Mouse (Mus musculus): ENCODE data around the gene Bphl. TPM values are rescaled to one million over a fixed set of nuclear protein-coding genes. Genes with fewer than 3 reads are reported as not detected.
"Not testable (repeated sequence)": the region's sequence is repeated elsewhere in the genome, so short reads cannot be mapped to it uniquely, and the experiment has no call there.

Gene Bphl
- polyA plus RNA-seq, 1 experiment from 2014 or later = 32.9 TPM

DNA sequence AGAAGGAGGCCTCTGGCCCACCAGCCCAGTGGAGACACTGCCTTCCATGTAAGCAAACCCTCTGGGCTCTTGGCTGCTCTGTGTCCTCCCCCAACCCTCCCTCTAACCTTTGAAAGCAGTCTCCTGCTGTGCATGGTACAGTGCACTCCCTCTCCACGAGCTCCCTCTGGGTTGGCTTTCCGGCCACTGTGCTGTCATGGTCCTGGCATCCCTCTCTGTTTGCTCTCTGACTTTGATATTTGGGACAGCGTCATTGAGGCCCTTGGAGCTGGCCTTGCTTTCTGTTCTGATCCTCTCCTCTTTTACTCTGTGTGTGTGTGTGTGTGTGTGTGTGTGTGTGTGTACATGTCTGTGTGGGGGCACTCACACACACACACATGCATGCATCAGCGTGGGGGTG, 17.0 kb downstream of the Bphl start:
- WGBS = 75% methylated on average over 4 of the region's 4 CpGs
- ATAC-seq (replicated peaks) = no peak
- no peaks in the 10 kb centered on the region for H3K27me3 ChIP-seq
- H3K4me3 ChIP-seq = no peak overlapping the region
- no peak overlapping the region for H3K27ac ChIP-seq (replicated peaks)
- no peak overlapping the region for H3K9ac ChIP-seq (replicated peaks)
- H3K4me2 ChIP-seq (replicated peaks) = no peak overlapping the region
- no peaks in the 10 kb centered on the region for H3K4me1 ChIP-seq
- H3K36me3 ChIP-seq = peaks cover 6% of the 10 kb centered on the region
- H3K9me3 ChIP-seq = no peaks in the 10 kb centered on the region

DNA sequence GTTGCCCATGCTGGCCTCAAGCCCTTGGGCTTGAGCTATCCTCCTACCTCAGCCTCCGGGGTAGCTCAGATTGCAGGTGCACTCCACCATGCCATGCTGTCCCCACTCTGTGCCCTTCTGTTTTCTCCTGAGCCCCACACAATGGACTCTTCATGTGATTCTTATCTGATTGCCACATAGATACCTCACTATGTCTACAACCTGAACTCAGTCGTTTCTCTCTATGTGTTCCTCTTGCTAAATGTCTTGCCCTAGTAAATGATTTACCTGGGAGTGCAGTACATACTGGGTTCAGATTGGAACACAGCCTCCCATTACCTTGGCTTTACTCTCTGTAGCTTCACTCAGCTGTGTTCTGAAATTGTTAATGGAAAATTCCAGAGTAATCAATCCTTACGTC, 17.6 kb downstream of the Bphl start:
- ATAC-seq (replicated peaks) = no peak
- H3K4me1 ChIP-seq = no peaks in the 10 kb centered on the region
- H3K36me3 ChIP-seq = peaks cover 6% of the 10 kb centered on the region
- no peaks in the 10 kb centered on the region for H3K9me3 ChIP-seq
- no peak overlapping the region for H3K27ac ChIP-seq (replicated peaks)
- no peak overlapping the region for H3K4me3 ChIP-seq
- H3K27me3 ChIP-seq = no peaks in the 10 kb centered on the region
- H3K4me2 ChIP-seq (replicated peaks) = no peak overlapping the region
- H3K9ac ChIP-seq (replicated peaks) = no peak overlapping the region
- WGBS = 89% methylated on average over 3 of the region's 3 CpGs

DNA sequence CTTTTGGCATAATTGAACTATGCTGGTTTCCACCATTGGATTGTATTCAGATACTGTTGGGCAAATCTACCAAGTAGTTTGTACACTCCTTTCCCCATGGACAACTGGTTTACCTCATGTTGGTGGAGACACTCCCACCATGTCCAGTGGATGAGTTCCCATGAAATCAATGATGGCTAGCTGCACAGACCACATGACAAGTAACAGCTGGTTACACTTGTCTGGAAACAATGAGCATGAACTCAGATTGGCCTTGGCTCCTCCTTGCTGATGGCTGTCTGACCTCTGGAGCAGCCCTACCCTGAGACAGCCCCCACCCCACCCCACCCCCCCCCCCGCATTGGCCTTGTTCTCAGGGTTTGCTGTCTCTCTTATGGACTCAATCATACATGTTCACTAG, 19.9 kb downstream of the Bphl start:
- peaks cover 6% of the 10 kb centered on the region for H3K36me3 ChIP-seq
- no peak overlapping the region for H3K9ac ChIP-seq (replicated peaks)
- ATAC-seq (replicated peaks) = no peak
- H3K4me2 ChIP-seq (replicated peaks) = no peak overlapping the region
- no peaks in the 10 kb centered on the region for H3K27me3 ChIP-seq
- WGBS = 95% methylated on average over 1 of the region's 1 CpGs
- H3K9me3 ChIP-seq = no peaks in the 10 kb centered on the region
- no peak overlapping the region for H3K27ac ChIP-seq (replicated peaks)
- no peak overlapping the region for H3K4me3 ChIP-seq
- no peaks in the 10 kb centered on the region for H3K4me1 ChIP-seq

DNA sequence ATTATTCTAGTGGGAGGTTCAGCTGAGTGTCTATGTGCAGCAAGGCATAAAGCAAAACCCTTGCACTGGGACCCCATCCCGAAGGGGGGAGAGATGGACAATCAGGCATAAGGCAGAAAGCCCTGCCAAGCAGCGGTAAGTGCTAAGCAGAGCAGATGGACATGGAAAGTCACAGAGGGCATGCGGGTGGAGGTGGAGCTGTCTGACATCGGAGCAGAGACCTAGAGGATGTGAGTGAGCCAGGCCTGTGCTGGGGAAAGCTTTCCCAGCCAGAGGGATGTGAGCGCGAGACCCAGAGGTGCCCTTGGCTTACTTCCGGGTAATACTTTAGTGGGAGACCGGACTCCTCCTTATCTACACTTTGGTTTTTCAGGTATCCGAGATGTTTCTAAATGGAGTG, 22.7 kb downstream of the Bphl start:
- Histone ChIP-seq H3K4me2 (replicated peaks) (no peak overlapping the region), H3K4me3 (no peak overlapping the region), H3K36me3 (peaks cover 5% of the 10 kb centered on the region), H3K9ac (replicated peaks) (no peak overlapping the region), H3K27me3 (no peaks in the 10 kb centered on the region), H3K4me1 (no peaks in the 10 kb centered on the region), H3K27ac (replicated peaks) (no peak overlapping the region), H3K9me3 (no peaks in the 10 kb centered on the region)
- 89% methylated on average over 9 of the region's 9 CpGs for WGBS
- no peak for ATAC-seq (replicated peaks)

DNA sequence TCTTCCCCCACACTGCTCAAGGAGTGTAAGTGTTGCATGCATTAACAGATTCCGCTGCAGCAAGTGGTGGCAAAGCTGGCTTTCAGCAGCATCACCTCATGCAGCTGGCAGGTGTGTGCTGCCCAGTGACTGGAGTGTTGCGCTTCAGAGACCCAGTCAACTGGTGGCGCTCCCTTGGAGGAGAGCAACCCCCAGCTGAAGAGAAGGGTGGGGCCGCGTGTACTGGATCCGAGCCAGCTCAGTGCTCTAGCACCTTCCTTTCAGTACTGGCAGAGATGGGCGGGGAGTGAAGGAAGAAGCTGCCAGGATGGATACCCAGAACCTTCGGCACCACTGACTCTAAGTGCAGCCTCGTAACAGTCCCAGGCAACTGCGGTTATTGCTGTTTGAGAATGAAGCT, 25.1 kb downstream of the Bphl start:
- H3K27me3 ChIP-seq = no peaks in the 10 kb centered on the region
- H3K9ac ChIP-seq (replicated peaks) = no peak overlapping the region
- ATAC-seq (replicated peaks) = no peak
- H3K27ac ChIP-seq (replicated peaks) = no peak overlapping the region
- no peak overlapping the region for H3K4me3 ChIP-seq
- H3K4me2 ChIP-seq (replicated peaks) = no peak overlapping the region
- no peaks in the 10 kb centered on the region for H3K9me3 ChIP-seq
- 84% methylated on average over 10 of the region's 10 CpGs for WGBS
- H3K36me3 ChIP-seq = no peaks in the 10 kb centered on the region; the same call in 1 of the 2 replicates
- 0 out of 2 replicates have a peak, but pooled peaks cover 2% of the 10 kb centered on the region for H3K4me1 ChIP-seq

DNA sequence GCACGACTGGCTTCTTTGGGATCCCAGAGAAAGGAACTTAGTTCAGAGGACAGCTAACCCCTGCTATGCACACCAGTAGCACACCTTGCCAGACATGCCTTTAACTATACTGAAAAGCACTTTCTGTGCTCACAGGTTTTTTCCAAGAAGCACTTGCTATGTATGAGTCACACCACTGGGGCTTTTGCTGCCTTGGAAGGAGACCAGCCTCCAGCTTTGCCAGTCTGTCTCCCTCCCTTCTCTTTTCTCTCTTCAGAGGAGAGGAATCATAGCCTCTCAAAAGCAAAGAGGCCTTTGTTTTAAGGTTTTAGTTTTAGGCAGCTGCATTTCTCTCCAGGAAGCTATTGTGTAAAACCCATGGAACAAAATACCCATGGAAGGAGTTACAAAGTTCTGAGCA, 29.0 kb downstream of the Bphl start:
- H3K4me1 ChIP-seq = 0 out of 2 replicates have a peak, but pooled peaks cover 2% of the 10 kb centered on the region
- H3K4me3 ChIP-seq = no peak overlapping the region
- H3K4me2 ChIP-seq (replicated peaks) = no peak overlapping the region
- H3K27me3 ChIP-seq = no peaks in the 10 kb centered on the region
- no peak overlapping the region for H3K9ac ChIP-seq (replicated peaks)
- 43% methylated on average over 1 of the region's 1 CpGs for WGBS
- no peaks in the 10 kb centered on the region for H3K36me3 ChIP-seq
- no peak for ATAC-seq (replicated peaks)
- H3K27ac ChIP-seq (replicated peaks) = no peak overlapping the region
- H3K9me3 ChIP-seq = no peaks in the 10 kb centered on the region

DNA sequence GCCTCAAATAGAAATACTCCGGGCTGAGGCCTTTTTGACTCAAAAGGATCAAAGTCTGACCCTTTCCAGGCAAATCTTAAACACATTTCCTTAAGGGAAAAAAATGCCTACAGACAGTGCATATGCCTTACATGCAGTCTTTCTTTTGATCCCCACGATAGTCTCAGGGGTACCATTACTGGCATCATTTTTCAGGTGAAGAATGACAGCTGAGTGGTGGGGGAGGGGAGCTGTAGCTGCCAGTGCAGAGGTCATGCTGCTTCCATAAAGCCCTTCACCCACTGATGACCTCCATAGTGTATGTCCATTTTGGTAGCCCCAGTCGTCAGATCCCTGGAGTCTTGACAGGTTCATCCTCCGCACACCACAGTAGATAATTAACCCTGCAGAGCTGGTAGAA, 32.9 kb downstream of the Bphl start:
- Histone ChIP-seq H3K4me1 (peaks cover 4% of the 10 kb centered on the region; the same call in 1 of the 2 replicates), H3K27me3 (no peaks in the 10 kb centered on the region), H3K4me3 (no peak overlapping the region), H3K27ac (replicated peaks) (no peak overlapping the region), H3K4me2 (replicated peaks) (no peak overlapping the region), H3K36me3 (peaks cover 11% of the 10 kb centered on the region; the same call in 1 of the 2 replicates), H3K9me3 (no peaks in the 10 kb centered on the region), H3K9ac (replicated peaks) (no peak overlapping the region)
- WGBS = 84% methylated on average over 4 of the region's 4 CpGs
- no peak for ATAC-seq (replicated peaks)

DNA sequence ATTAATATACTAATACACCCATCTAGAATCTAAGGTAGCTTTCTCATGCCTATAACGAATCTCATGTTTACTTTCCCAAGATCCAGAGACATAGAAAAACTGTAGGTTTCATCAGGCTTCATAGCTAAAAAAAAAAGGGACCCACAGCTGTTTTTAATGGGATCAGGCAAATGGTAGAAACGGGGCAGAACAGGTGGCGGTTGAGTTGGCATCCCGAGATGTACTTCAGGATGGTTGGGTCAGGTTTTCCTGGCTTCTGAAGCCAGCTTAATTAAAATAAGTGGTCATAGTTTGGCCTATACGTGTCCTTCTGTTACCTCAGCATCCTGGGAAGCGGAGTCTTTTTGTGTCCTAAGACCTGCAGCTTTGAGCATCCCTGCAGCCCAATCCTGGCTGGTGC, 34.4 kb downstream of the Bphl start:
- no peak overlapping the region for H3K9ac ChIP-seq (replicated peaks)
- peaks cover 16% of the 10 kb centered on the region for H3K4me1 ChIP-seq
- no peak overlapping the region for H3K4me2 ChIP-seq (replicated peaks)
- H3K9me3 ChIP-seq = no peaks in the 10 kb centered on the region
- peaks cover 15% of the 10 kb centered on the region; the same call in 1 of the 2 replicates for H3K36me3 ChIP-seq
- WGBS = 76% methylated on average over 6 of the region's 6 CpGs
- no peak for ATAC-seq (replicated peaks)
- H3K27me3 ChIP-seq = no peaks in the 10 kb centered on the region
- H3K27ac ChIP-seq (replicated peaks) = no peak overlapping the region
- H3K4me3 ChIP-seq = no peak overlapping the region

DNA sequence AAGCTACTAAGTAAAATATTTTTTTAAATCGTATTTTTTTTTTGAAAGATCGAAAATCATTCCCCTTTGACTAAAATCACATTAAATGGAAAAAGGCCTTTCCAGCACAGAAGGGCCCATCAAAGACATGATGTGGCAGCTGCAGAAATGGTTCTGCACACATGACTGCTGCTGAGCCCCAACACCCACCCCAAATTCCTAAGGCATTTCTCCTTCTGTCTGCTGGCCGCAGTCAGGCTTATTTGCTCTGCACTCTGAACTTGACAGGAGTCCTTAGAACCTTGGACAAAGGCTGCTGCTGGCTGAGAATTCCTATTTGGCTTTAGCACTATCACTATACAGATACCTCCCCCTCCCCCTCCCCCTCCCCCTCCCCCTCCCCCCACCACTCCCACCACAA, 35.5 kb downstream of the Bphl start:
- Histone ChIP-seq H3K27me3 (no peaks in the 10 kb centered on the region), H3K4me2 (replicated peaks) (no peak overlapping the region), H3K4me1 (peaks cover 18% of the 10 kb centered on the region), H3K9me3 (no peaks in the 10 kb centered on the region), H3K4me3 (no peak overlapping the region), H3K27ac (replicated peaks) (no peak overlapping the region), H3K9ac (replicated peaks) (no peak overlapping the region), H3K36me3 (peaks cover 15% of the 10 kb centered on the region; the same call in 1 of the 2 replicates)
- WGBS = 64% methylated on average over 3 of the region's 3 CpGs
- no peak for ATAC-seq (replicated peaks)

DNA sequence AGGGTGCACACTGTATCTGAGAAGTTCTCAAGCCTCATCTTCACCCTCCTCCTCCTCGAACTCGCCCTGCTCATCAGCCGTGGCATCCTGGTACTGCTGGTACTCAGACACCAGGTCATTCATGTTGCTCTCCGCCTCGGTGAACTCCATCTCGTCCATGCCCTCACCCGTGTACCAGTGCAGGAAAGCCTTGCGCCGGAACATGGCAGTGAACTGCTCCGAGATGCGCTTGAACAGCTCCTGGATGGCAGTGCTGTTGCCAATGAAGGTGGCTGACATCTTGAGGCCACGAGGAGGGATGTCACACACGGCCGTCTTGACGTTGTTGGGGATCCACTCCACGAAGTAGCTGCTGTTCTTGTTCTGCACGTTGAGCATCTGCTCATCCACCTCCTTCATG, 37.0 kb downstream of the Bphl start:
- not testable (repeated sequence) for H3K4me3 ChIP-seq; H3K9me3 ChIP-seq; H3K4me2 ChIP-seq (replicated peaks); H3K27ac ChIP-seq (replicated peaks); H3K9ac ChIP-seq (replicated peaks); ATAC-seq (replicated peaks); H3K27me3 ChIP-seq
- Histone ChIP-seq H3K36me3 (peaks cover 15% of the 10 kb centered on the region; the same call in 1 of the 2 replicates), H3K4me1 (peaks cover 25% of the 10 kb centered on the region)
- 98% methylated on average over 14 of the region's 17 CpGs for WGBS

DNA sequence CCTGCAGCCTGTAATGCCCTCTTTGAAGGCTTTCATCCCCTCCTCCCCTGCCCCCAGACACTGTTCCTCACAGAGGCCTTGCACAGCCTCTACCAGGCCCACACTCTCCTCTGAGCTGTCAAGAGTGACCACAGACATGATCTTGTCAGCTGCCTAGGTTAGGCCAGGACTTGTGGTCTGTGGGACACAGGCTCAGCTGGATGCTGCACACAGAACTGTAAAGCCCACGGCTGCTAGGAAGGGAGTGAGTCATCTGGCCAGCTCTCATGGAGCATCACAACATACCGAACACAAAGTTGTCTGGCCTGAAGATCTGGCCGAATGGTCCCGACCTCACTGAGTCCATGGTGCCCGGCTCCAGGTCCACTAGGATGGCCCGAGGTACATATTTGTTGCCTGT, 38.5 kb downstream of the Bphl start:
- peak overlapping the region; percentile 86; the same call in 1 of the 2 replicates for H3K27ac ChIP-seq (replicated peaks)
- H3K9me3 ChIP-seq; H3K27me3 ChIP-seq; ATAC-seq (replicated peaks): not testable (repeated sequence)
- H3K4me1 ChIP-seq = peaks cover 25% of the 10 kb centered on the region
- H3K4me3 ChIP-seq = peak overlapping the region; percentile 93
- peak overlapping the region; percentile 86 for H3K4me2 ChIP-seq (replicated peaks)
- H3K9ac ChIP-seq (replicated peaks) = peak overlapping the region; percentile 96; the same call in 1 of the 2 replicates
- 83% methylated on average over 6 of the region's 6 CpGs for WGBS
- H3K36me3 ChIP-seq = peaks cover 15% of the 10 kb centered on the region; the same call in 1 of the 2 replicates

DNA sequence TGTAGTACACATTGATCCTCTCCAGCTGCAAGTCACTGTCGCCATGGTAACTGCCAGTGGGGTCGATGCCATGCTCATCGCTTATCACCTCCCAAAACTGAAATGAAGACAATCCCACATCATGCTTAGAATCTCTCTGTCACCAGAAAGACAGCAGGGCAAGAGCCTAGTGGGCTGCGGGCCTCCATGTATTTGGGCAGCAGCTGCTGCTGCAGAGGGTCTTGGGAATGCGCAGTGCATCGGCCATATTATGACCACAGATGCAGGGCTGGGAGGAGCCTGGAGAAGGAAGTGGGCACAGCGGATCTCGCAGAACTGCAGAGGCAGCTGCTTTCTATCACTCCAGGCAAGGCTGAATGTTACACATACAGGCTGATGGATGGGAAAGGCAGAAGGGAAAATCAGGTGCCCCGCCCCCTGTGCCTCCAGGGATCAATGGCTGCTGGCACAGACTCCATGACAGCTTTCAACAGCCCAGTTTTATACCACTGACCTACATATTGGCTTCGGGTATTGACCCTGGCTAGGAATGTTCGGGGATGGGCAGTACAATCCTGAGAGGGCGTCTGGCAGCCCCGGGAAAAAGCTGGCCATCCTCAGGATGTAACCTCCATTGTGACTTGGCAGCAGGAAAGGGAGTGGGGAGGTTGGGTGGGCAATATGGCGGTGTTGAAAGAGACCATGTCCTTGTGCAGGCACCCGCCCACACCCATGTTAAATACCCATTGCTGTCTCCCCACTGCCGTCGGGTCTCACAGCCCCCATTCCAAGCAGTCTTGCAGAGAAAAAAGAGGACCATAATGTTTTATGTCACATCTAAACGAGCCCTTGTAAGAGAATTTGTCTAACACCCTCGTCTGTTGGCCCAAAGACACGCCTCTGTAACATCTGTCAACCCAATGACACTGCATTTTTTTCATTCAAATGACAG, 39.4 kb downstream of the Bphl start:
- 50% methylated on average over 20 of the region's 20 CpGs for WGBS
- peak; percentile 48 for ATAC-seq (replicated peaks)

More for the DNA sequence above, 39.4 kb downstream of the Bphl start:
- no peaks in the 10 kb centered on the region for H3K9me3 ChIP-seq
- H3K36me3 ChIP-seq = peaks cover 15% of the 10 kb centered on the region; the same call in 1 of the 2 replicates
- peak overlapping the region; percentile 93 for H3K4me3 ChIP-seq
- H3K4me2 ChIP-seq (replicated peaks) = peak overlapping the region; percentile 86
- H3K9ac ChIP-seq (replicated peaks) = peak overlapping the region; percentile 96
- H3K27me3 ChIP-seq = no peaks in the 10 kb centered on the region
- H3K27ac ChIP-seq (replicated peaks) = peak overlapping the region; percentile 86
- peaks cover 25% of the 10 kb centered on the region for H3K4me1 ChIP-seq

Data from forebrain, embryonic 15.5 days (tissue).